Mouse (Mus musculus) gastrocnemius, postnatal 36 days (tissue): Measurements from ENCODE around the gene Ahctf1. TPM values are rescaled to one million over a fixed set of nuclear protein-coding genes. Genes with fewer than 3 reads are reported as not detected.
A peak's percentile ranks its signal among the peaks of the same experiment; 100 is the strongest.
"Not testable (repeated sequence)": the region's sequence is repeated elsewhere in the genome, so short reads cannot be mapped to it uniquely, and the experiment has no call there.

Experiments used
- DNase-seq, 2 experiments: peaks; one replicate each; pipeline ENCODE4 v3.0.0; 2022
- intact Hi-C: fragments of 180-260 bp; cut with DNase I; formaldehyde crosslinking; loops from one replicate; pipeline ENCODE4 v1.15.1; 2025
- total RNA-seq, 2 experiments: library from RNA; stranded (reverse); gene quantifications; 2 replicates each; pipeline ENCODE4 v1.2.3; 2021

The Ahctf1 gene
- total RNA-seq, 2 experiments from 2014 or later = 14.8 to 15.3 TPM

DNA sequence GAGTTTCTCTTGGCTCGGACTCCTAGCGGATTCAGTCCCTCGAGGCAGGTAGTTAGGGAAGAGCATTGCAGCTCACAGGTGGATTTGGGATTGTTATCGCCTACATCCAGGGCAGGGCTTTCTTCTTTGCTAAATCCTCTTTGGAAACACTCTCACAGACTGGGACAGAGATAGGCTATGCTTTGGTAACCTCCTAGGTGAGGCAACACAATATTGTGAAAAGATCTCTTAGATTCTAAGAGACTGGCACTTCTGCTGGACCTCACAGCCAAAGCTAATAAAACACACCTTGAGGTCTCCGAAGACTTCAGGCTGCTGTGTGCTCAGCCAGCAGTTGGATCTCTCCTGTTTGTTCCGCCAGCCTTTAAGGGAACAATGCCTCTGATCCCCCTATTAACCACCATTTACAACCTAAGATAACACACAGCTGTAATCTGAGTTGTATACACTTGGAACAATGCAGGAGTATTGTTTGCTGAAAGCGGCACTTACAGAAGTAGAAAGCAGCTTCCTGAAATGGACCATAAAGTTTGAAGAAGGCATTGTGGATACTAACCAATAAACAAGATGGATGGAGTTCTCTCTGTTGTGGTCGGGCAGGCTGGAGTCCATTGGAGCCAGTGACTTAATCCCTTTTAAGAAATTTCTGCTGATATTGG, 80.5 kb downstream of the Ahctf1 start:
- intact Hi-C loops = no loop called here
- no peak for DNase-seq

DNA sequence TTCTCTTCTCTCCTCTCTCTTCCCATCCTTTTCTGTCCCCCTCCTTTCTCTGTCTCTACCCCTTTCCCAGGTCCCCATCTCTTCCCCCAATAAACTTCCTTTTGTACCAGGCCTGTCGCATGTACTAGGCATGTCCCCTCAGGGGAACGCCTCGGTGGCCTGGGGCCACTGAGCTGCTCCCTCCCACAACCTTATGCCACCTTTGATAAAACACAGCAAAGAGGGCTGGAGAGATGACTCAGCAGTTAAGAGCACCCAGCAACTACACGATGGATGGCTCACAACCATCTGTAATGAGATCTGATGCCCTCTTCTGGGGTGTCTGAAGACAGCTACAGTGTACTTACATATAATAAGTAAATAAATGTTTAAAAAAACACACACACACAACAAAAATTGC, 87.7 kb downstream of the Ahctf1 start:
- DNase-seq = no peak
- intact Hi-C loops = no loop called here

DNA sequence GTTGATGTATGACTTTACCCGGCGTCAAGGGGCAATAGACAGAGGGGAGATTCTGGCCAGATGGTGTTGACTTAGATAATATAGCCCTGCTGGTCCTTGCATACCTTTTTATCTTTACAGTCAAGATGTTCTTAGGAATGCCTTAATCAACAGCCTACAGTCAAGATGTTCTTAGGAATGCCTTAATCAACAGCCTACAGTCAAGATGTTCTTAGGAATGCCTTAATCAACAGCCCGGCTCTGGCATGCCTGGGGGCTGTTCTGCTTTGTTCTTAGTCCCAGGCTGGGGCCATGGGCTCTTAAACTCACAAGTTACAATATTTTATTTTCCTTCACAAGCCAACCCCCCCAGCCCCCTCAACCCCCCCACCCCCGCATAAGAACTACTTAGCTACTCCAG, 88.2 kb downstream of the Ahctf1 start:
- intact Hi-C loops, DNase-seq: not testable (repeated sequence)

DNA sequence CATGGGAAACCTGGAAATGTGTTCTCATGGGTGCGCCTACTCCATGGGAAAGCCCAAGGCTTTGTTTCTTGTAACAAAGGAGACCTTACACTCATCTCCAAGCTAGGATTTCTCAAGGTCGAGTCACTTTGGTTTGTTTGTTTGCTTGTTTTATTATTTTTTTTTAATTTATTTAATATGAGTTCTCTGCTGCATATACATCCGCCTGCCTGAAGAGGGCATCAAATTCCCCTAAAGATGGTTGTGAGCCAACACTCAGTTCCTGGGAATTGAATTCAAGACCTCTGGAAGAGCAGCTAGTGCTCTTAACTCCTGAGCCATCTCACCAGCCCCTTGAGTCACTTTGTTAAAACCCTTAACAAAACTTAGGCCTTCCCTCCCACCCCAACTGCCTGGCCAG, 90.1 kb downstream of the Ahctf1 start:
- no peak for DNase-seq
- intact Hi-C loops = no loop called here

DNA sequence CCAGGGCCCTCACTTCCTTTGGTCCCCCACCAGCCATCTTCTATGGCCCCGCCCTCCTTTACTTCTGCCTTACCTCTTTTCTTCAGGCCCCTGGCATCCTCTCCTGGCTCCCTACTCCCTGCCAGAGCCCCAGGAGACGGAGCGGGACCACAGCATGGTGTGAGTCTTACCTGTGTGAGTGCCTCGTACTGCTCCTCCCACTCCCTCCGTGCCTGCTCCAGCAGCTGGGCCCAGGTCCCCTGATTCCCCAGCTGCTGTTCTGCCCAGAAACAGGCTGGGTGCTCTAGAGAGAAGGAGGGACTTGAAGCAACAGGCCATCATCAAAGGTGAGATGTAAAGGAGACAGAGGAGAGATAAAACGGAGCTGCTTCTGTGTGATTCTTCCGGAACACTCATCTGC, 90.8 kb downstream of the Ahctf1 start:
- DNase-seq = no peak
- intact Hi-C loops = no loop called here

DNA sequence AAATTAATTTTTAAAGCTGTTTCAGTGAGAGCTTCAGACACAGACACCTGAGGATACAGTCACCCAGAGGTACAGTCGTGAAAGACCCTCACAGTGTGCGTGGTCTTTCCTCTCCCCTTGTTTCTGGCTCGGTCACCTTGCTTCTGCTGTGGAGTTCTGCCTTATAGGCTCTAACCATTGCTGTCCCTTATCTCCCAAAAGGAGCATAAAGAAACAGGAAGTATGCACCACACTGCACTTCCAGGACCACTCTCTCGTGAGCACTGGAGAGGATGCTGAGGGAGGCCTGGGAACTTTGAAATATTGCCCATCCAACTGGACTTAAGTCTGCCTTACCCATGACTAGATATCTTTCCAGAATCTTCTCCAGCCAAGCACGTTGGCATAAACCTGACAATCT, 92.7 kb downstream of the Ahctf1 start:
- intact Hi-C loops = no loop called here
- no peak for DNase-seq

DNA sequence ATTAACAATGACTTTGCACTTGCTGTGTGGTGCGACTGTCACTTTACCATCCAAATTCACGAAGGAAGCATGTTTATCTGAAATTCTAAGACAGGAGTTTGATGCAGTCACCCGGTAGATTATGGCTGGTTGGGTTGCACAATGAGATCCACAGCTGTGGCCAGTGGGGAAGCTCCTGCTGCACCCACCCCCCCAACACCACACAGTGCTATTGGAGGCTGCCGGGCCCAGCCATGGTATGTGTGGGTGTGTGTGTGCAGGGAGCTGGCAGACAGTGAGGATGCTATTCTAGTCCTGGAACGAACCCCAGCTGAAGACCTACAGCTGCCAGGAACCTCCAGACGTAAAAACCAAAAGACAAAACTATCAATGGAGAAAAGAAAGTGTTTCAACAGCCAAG, 94.1 kb downstream of the Ahctf1 start:
- peak; percentile 29 to 45 for DNase-seq
- intact Hi-C loops = no loop called here

DNA sequence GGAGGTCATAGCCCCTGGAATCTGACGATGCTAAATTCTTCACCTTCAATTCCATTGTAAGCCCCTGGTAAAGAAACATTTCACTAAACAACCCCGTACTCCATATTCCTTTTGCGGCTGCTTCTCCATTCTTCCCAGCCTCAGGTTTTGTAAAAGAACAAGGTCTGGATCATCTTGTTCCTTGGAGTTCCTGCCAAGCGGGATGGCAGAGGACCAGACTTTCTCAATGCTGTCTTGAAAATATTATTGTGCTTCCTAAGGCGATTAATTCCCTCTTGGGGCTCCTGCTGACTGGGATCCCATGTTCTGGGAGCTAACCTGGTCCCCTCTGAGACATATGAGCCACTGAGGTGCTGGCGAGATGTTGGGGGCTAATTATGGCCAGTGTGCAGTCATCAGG, 98.3 kb downstream of the Ahctf1 start:
- DNase-seq = peak; percentile 60 to 63
- intact Hi-C loops = no loop called here

DNA sequence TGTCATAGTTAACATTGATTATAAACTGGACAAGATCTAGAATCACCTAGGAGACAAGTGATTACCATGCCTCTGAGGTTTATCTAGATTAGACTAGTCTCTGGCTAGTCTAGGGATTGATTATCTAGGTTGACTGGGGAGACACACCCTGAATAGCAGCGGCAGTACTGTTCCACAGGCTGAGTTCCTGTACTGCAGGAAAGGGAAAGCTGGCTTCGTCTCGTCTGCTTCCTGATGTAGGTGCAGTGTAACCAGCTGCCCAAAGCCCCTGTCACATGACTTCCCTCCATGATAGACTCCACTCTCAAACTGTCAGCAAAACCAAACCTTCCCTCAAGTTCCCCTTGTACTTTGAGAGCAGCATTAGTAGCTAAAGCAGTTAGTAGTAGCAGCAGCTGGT, 99.3 kb downstream of the Ahctf1 start:
- no peak for DNase-seq
- intact Hi-C loops = no loop called here

Other genes starting within 250 kb of the Ahctf1 start
- 10 to 100 TPM; 28.7 to 33.0 TPM for gene Sccpdh, start 135.5 kb downstream of the Ahctf1 start, total RNA-seq
- under 1 TPM in 1 of 2 experiments, not detected in 1; 0.15 TPM for gene Kif28, start 58.4 kb downstream of the Ahctf1 start, total RNA-seq
- gene Gm10518, start 304 bp downstream of the Ahctf1 start, total RNA-seq = not detected
- gene Cdc42bpa, start 156.8 kb upstream of the Ahctf1 start, total RNA-seq = 10 to 100 TPM; 21.7 to 21.9 TPM